Mouse (Mus musculus) G1E (cell line): ENCODE measurements at regions not wholly inside any gene's neighbourhood (a gene's known extent, or its start where the extent isn't known, plus 50 kb on each side); places are given as distances from the start of the nearest gene placed in this dataset.
A peak's percentile ranks its signal among the peaks of the same experiment; 100 is the strongest.

Source experiments
- ATAC-seq: 2 replicates; pipeline ENCODE4 v1.8.0; 2016; ENCODE audit warnings: mild to moderate bottlenecking; ENCODE audit not compliant: insufficient number of reproducible peaks, poor library complexity, low FRiP score, severe bottlenecking; ENCODE audit errors: extremely low read depth
- DNase-seq: peaks from one replicate; pipeline ENCODE4 v3.0.0; 2012; ENCODE audit warnings: low spot score
- H3K27me3 ChIP-seq: 2 replicates; pipeline ENCODE4 v1.6.1; 2012; ENCODE audit warnings: mild to moderate bottlenecking, low read length, inconsistent platforms; ENCODE audit not compliant: insufficient read depth
- H3K36me3 ChIP-seq: replicated peaks from 2 replicates; pipeline ENCODE3; 2012; ENCODE audit warnings: mild to moderate bottlenecking, inconsistent platforms
- H3K4me1 ChIP-seq: 2 replicates; pipeline ENCODE4 v1.6.1; 2012; ENCODE audit warnings: low read depth, low read length, inconsistent platforms, mixed read lengths; ENCODE audit not compliant: insufficient read depth
- H3K4me3 ChIP-seq: 2 replicates; pipeline ENCODE4 v1.5.1; 2012; ENCODE audit warnings: low read depth, mild to moderate bottlenecking, inconsistent platforms, low read length, moderate library complexity, mixed read lengths
- H3K9me3 ChIP-seq: replicated peaks from 2 replicates; pipeline ENCODE4 v1.6.1; 2012; ENCODE audit warnings: inconsistent platforms
- CTCF ChIP-seq: IDR thresholded peaks from 2 replicates; pipeline ENCODE4 v1.5.1; 2012; ENCODE audit warnings: low read depth, low read length, inconsistent platforms, mixed read lengths
- GATA1 ChIP-seq: IDR thresholded peaks from 2 replicates; pipeline ENCODE4 v1.6.1; 2012; ENCODE audit warnings: borderline replicate concordance, low read length, inconsistent platforms, mixed read lengths
- GATA2 ChIP-seq: IDR thresholded peaks from 2 replicates; pipeline ENCODE4 v1.6.1; 2012; ENCODE audit warnings: low read depth, low read length, inconsistent platforms, borderline replicate concordance
- POLR2AphosphoS5 ChIP-seq: IDR thresholded peaks from 2 replicates; pipeline ENCODE4 v1.6.1; 2012; ENCODE audit warnings: low read depth, low read length, inconsistent platforms; ENCODE audit not compliant: insufficient replicate concordance
- TAL1 ChIP-seq: conservative IDR thresholded peaks from 2 replicates; pipeline ENCODE4 v1.6.1; 2012; ENCODE audit warnings: low read depth, low read length, inconsistent platforms, mixed read lengths

- H3K36me3 ChIP-seq, result no peaks in the 10 kb centered on the region
- H3K4me1 ChIP-seq, result no peaks in the 10 kb centered on the region
- DNase-seq (no peak), ATAC-seq (no peak)
- H3K4me3 ChIP-seq, result no peak overlapping the region
- TF ChIP-seq POLR2AphosphoS5 (no peak), CTCF (no peak)
- H3K9me3 ChIP-seq, result peaks cover 3% of the 10 kb centered on the region; the same call in 1 of the 2 replicates
- H3K27me3 ChIP-seq, result no peaks in the 10 kb centered on the region
Measured at GRCm38 (mm10) chr7:71746118-71746897, 395.0 kb upstream of the Gm10295 start.

GRCm38 (mm10) chr7:71728509-71728908 lies 377.2 kb upstream of the Gm10295 start:
- Histone ChIP-seq H3K27me3 (no peaks in the 10 kb centered on the region), H3K4me3 (no peak overlapping the region), H3K36me3 (no peaks in the 10 kb centered on the region), H3K4me1 (no peaks in the 10 kb centered on the region), H3K9me3 (peaks cover 10% of the 10 kb centered on the region; the same call in 1 of the 2 replicates)
- no peak for TF ChIP-seq POLR2AphosphoS5
- TF ChIP-seq GATA1, result no peak
- TF ChIP-seq GATA2, result no peak
- no peak for TF ChIP-seq TAL1
- TF ChIP-seq CTCF, result no peak
- no peak for ATAC-seq
- no peak for DNase-seq

GRCm38 (mm10) chr7:71708209-71708608 lies 356.9 kb upstream of the Gm10295 start:
- Histone ChIP-seq H3K27me3 (no peaks in the 10 kb centered on the region), H3K9me3 (peaks cover 18% of the 10 kb centered on the region), H3K4me1 (no peaks in the 10 kb centered on the region), H3K4me3 (no peak overlapping the region), H3K36me3 (no peaks in the 10 kb centered on the region)
- ATAC-seq, result no peak
- TF ChIP-seq TAL1 (no peak), CTCF (no peak), POLR2AphosphoS5 (no peak), GATA1 (no peak), GATA2 (no peak)
- no peak for DNase-seq

GRCm38 (mm10) chr7:71706201-71706600 lies 354.9 kb upstream of the Gm10295 start:
- TF ChIP-seq CTCF (no peak), GATA1 (no peak), POLR2AphosphoS5 (no peak), GATA2 (no peak), TAL1 (no peak)
- Histone ChIP-seq H3K27me3 (no peaks in the 10 kb centered on the region), H3K4me1 (no peaks in the 10 kb centered on the region), H3K36me3 (no peaks in the 10 kb centered on the region), H3K4me3 (no peak overlapping the region), H3K9me3 (peaks cover 16% of the 10 kb centered on the region)
- ATAC-seq (no peak), DNase-seq (no peak)

GRCm38 (mm10) chr7:71705426-71706050 lies 354.3 kb upstream of the Gm10295 start:
- ATAC-seq, result no peak
- DNase-seq, result no peak
- H3K4me1 ChIP-seq, result no peaks in the 10 kb centered on the region

GRCm38 (mm10) chr7:71704661-71705240 lies 353.5 kb upstream of the Gm10295 start:
- H3K9me3 ChIP-seq, result peaks cover 14% of the 10 kb centered on the region
- H3K4me1 ChIP-seq, result no peaks in the 10 kb centered on the region
- DNase-seq (no peak), ATAC-seq (no peak)
- H3K27me3 ChIP-seq, result no peaks in the 10 kb centered on the region
- no peaks in the 10 kb centered on the region for H3K36me3 ChIP-seq
- TF ChIP-seq CTCF (no peak), POLR2AphosphoS5 (no peak), TAL1 (no peak), GATA2 (no peak), GATA1 (no peak)
- H3K4me3 ChIP-seq, result no peak overlapping the region

More at GRCm38 (mm10) chr7:71705426-71706050, 354.3 kb upstream of the Gm10295 start:
- TF ChIP-seq GATA2 (no peak), GATA1 (no peak), TAL1 (no peak), POLR2AphosphoS5 (no peak), CTCF (no peak)
- Histone ChIP-seq H3K36me3 (no peaks in the 10 kb centered on the region), H3K27me3 (no peaks in the 10 kb centered on the region), H3K4me3 (peak overlapping the region; percentile 16; the same call in 1 of the 2 replicates), H3K9me3 (peaks cover 16% of the 10 kb centered on the region)
